Comparison of ENCODE assay signal across 33 mouse cellular contexts in genomic region chr4:43391521-43392050, GRCm38 (mm10). TPM values are rescaled to one million over a fixed set of nuclear protein-coding genes. Genes with fewer than 3 reads are reported as not detected.
DNase-seq lines count a peak whose midpoint lies in the region; ATAC-seq and TF ChIP-seq lines count a peak whose summit lies in the region.
"Had no signal": no experiment of that assay in that cellular context is flagged by ENCODE, and none has a peak within 500 bp of the region (broad histone marks: within the 10 kb centered on the region; RNA-seq: fewer than 3 reads in every experiment).

No protein-coding gene starts in this region.

- 0 out of 2 replicates have a peak overlapping the region, but pooled peaks have one; percentile 44 for H3K27ac ChIP-seq in heart, embryonic 10.5 days
- no peak overlapping the region for H3K27ac ChIP-seq in liver, embryonic 15.5 days (replicated peaks)
- no peak overlapping the region for H3K27ac ChIP-seq in liver, embryonic 12.5 days
- H3K27ac ChIP-seq in lung, postnatal 0 days (ENCODE audit: low read length): peak overlapping the region; percentile 84
- H3K27ac ChIP-seq: embryonic facial prominence, embryonic 13.5 days; forebrain, embryonic 10.5 days; forebrain, embryonic 15.5 days; heart, embryonic 15.5 days; hindbrain, embryonic 12.5 days; hindbrain, postnatal 0 days; intestine, embryonic 15.5 days; limb, embryonic 13.5 days; midbrain, embryonic 12.5 days; neural tube, embryonic 13.5 days; stomach, postnatal 0 days had no signal

- H3K36me3 ChIP-seq in heart, embryonic 10.5 days: no peaks in the 10 kb centered on the region
- no peaks in the 10 kb centered on the region for H3K36me3 ChIP-seq in liver, embryonic 15.5 days (replicated peaks)
- no peaks in the 10 kb centered on the region for H3K36me3 ChIP-seq in liver, embryonic 12.5 days
- no peaks in the 10 kb centered on the region for H3K36me3 ChIP-seq in lung, postnatal 0 days (ENCODE audit: insufficient read depth, low read length)
- H3K36me3 ChIP-seq: forebrain, embryonic 10.5 days; hindbrain, embryonic 12.5 days; intestine, embryonic 15.5 days; limb, embryonic 13.5 days; midbrain, embryonic 12.5 days had no signal

- no peak; the same call in 1 of the 2 replicates for TF ChIP-seq EP300 in lung, postnatal 0 days (IDR thresholded peaks at IDR 0.05)

- H3K4me1 ChIP-seq in heart, embryonic 10.5 days: peaks cover 40% of the 10 kb centered on the region
- H3K4me1 ChIP-seq in liver, embryonic 15.5 days (replicated peaks): peaks cover 7% of the 10 kb centered on the region; the same call in 1 of the 2 replicates
- peaks cover 4% of the 10 kb centered on the region; the same call in 1 of the 2 replicates for H3K4me1 ChIP-seq in liver, embryonic 12.5 days
- H3K4me1 ChIP-seq in lung, postnatal 0 days (ENCODE audit: insufficient read depth, low read depth, low read length): peaks cover 35% of the 10 kb centered on the region
- H3K4me1 ChIP-seq: forebrain, embryonic 15.5 days; midbrain, embryonic 12.5 days had no signal

- no peaks in the 10 kb centered on the region for H3K27me3 ChIP-seq in heart, embryonic 10.5 days (ENCODE audit: insufficient read depth, poor library complexity, severe bottlenecking)
- no peaks in the 10 kb centered on the region for H3K27me3 ChIP-seq in liver, embryonic 15.5 days
- H3K27me3 ChIP-seq in liver, embryonic 12.5 days (replicated peaks): no peaks in the 10 kb centered on the region
- H3K27me3 ChIP-seq in lung, postnatal 0 days (replicated peaks; ENCODE audit: insufficient read depth, low read length): no peaks in the 10 kb centered on the region
- H3K27me3 ChIP-seq: embryonic facial prominence, embryonic 13.5 days; forebrain, embryonic 15.5 days; heart, embryonic 15.5 days; hindbrain, embryonic 12.5 days; intestine, embryonic 15.5 days; limb, embryonic 13.5 days; midbrain, embryonic 12.5 days; neural tube, embryonic 13.5 days had no signal

- no peak overlapping the region for H3K4me2 ChIP-seq in liver, embryonic 15.5 days
- H3K4me2 ChIP-seq in liver, embryonic 12.5 days: no peak overlapping the region
- no peak overlapping the region for H3K4me2 ChIP-seq in lung, postnatal 0 days (replicated peaks; ENCODE audit: low read depth, low read length)
- H3K4me2 ChIP-seq: embryonic facial prominence, embryonic 13.5 days; forebrain, embryonic 15.5 days; heart, embryonic 15.5 days; hindbrain, embryonic 12.5 days; intestine, embryonic 15.5 days; limb, embryonic 13.5 days; midbrain, embryonic 12.5 days; neural tube, embryonic 13.5 days had no signal

- no peak for DNase-seq in heart, embryonic 10.5 days (ENCODE audit: low spot score)
- no peak for DNase-seq in heart, postnatal 36 days
- DNase-seq in lung, postnatal 0 days (ENCODE audit: low spot score): no peak
- no peak for DNase-seq in lung, postnatal 25 days (ENCODE audit: low spot score)
- no peak for DNase-seq in Muller cell, postnatal 12 days (ENCODE audit: inconsistent ontology term)
- DNase-seq: adrenal gland, postnatal 14 days; cerebellum, adult 11-12 months; cerebellum, adult 9-11 months; embryo, embryonic 11 days; kidney, adult 8-10 months; lung, postnatal 14 days; right cerebral cortex, postnatal 4 days; thymus, adult 18-20 months; thymus, postnatal 25 days had no signal

- no peaks in the 10 kb centered on the region for H3K9me3 ChIP-seq in heart, embryonic 10.5 days
- no peaks in the 10 kb centered on the region for H3K9me3 ChIP-seq in liver, embryonic 15.5 days (replicated peaks)
- no peaks in the 10 kb centered on the region for H3K9me3 ChIP-seq in liver, embryonic 12.5 days (replicated peaks)
- H3K9me3 ChIP-seq in lung, postnatal 0 days (ENCODE audit: low read length): no peaks in the 10 kb centered on the region
- H3K9me3 ChIP-seq: embryonic facial prominence, embryonic 13.5 days; forebrain, embryonic 10.5 days; forebrain, embryonic 15.5 days; heart, embryonic 15.5 days; hindbrain, embryonic 12.5 days; intestine, embryonic 15.5 days; limb, embryonic 13.5 days; megakaryocyte, embryonic 14.5 days; midbrain, embryonic 12.5 days; neural tube, embryonic 13.5 days had no signal

- no peak overlapping the region for H3K9ac ChIP-seq in liver, embryonic 15.5 days
- no peak overlapping the region for H3K9ac ChIP-seq in liver, embryonic 12.5 days
- no peak overlapping the region for H3K9ac ChIP-seq in lung, postnatal 0 days (replicated peaks; ENCODE audit: low read depth)
- H3K9ac ChIP-seq: embryonic facial prominence, embryonic 13.5 days; forebrain, embryonic 15.5 days; heart, embryonic 15.5 days; hindbrain, embryonic 12.5 days; intestine, embryonic 15.5 days; limb, embryonic 13.5 days; midbrain, embryonic 12.5 days; neural tube, embryonic 13.5 days had no signal

- intact Hi-C loops in heart, postnatal 36 days (cut with DNase I): no loop called here

- 81% methylated on average over 3 of the region's 3 CpGs for WGBS in heart, embryonic 10.5 days
- WGBS in liver, embryonic 15.5 days (ENCODE audit: insufficient replicate concordance): 56% methylated on average over 3 of the region's 3 CpGs
- 64% methylated on average over 3 of the region's 3 CpGs for WGBS in liver, embryonic 12.5 days (ENCODE audit: insufficient replicate concordance)
- WGBS in lung, postnatal 0 days: 67% methylated on average over 3 of the region's 3 CpGs

- peak; percentile 22; the same call in 1 of the 2 replicates for ATAC-seq in liver, embryonic 15.5 days (ENCODE audit: insufficient read depth)
- no peak for ATAC-seq in liver, embryonic 12.5 days
- no peak for ATAC-seq in lung, postnatal 0 days
- ATAC-seq: forebrain, embryonic 15.5 days; hindbrain, postnatal 0 days; intestine, embryonic 15.5 days had no signal

- H3K4me3 ChIP-seq in heart, embryonic 10.5 days: no peak overlapping the region
- no peak overlapping the region for H3K4me3 ChIP-seq in liver, embryonic 15.5 days (replicated peaks)
- no peak overlapping the region for H3K4me3 ChIP-seq in liver, embryonic 12.5 days
- H3K4me3 ChIP-seq in lung, postnatal 0 days (ENCODE audit: low read depth, low read length): no peak overlapping the region
- H3K4me3 ChIP-seq: embryonic facial prominence, embryonic 13.5 days; forebrain, embryonic 10.5 days; forebrain, embryonic 15.5 days; heart, embryonic 15.5 days; hindbrain, embryonic 12.5 days; intestine, embryonic 15.5 days; limb, embryonic 13.5 days; megakaryocyte, embryonic 14.5 days; midbrain, embryonic 12.5 days; neural tube, embryonic 13.5 days had no signal

- no peak for TF ChIP-seq CTCF in lung, postnatal 0 days (IDR thresholded peaks at IDR 0.05)

RNA-seq across cellular contexts. Expression of gene Rusc2, which starts 9.8 kb away (rescaled TPM):
- 9.9 and 11.2 TPM in 2 replicates for polyA plus RNA-seq in heart, embryonic 10.5 days (2016; fragmentation: Nextera tagmentation; extraction: Ambion mirVana)
- total RNA-seq in heart, postnatal 36 days (2021): 10 to 100 TPM; 45.5 to 46.0 TPM
- polyA plus RNA-seq in liver, embryonic 15.5 days (2015; fragmentation: Nextera tagmentation; extraction: Ambion mirVana): 1.4 and 2.8 TPM in 2 replicates
- 1.7 and 1.9 TPM in 2 replicates for polyA plus RNA-seq in liver, embryonic 12.5 days (2016; fragmentation: Nextera tagmentation; extraction: Ambion mirVana)
- 22.2 and 23.4 TPM in 2 replicates for polyA plus RNA-seq in lung, postnatal 0 days (2015; fragmentation: Nextera tagmentation; extraction: Ambion mirVana)

RNA-seq across cellular contexts. Expression of gene Fam166b, which starts 37.3 kb away (rescaled TPM):
- polyA plus RNA-seq in heart, embryonic 10.5 days (2016; fragmentation: Nextera tagmentation; extraction: Ambion mirVana): not detected in 2 replicates
- not detected for total RNA-seq in heart, postnatal 36 days (2021)
- not detected in 2 replicates for polyA plus RNA-seq in liver, embryonic 15.5 days (2015; fragmentation: Nextera tagmentation; extraction: Ambion mirVana)
- not detected in 2 replicates for polyA plus RNA-seq in liver, embryonic 12.5 days (2016; fragmentation: Nextera tagmentation; extraction: Ambion mirVana)
- polyA plus RNA-seq in lung, postnatal 0 days (2015; fragmentation: Nextera tagmentation; extraction: Ambion mirVana): 4.6 and 6.8 TPM in 2 replicates
- total RNA-seq: adrenal gland, postnatal 14 days; gastrocnemius, adult 18-20 months; heart, adult 8-10 months; heart, postnatal 25 days; MEL had no signal
- polyA plus RNA-seq: intestine, embryonic 15.5 days; limb, embryonic 13.5 days; spleen, adult 2 months had no signal

RNA-seq across cellular contexts. Expression of gene Tesk1, which starts 50.2 kb away (rescaled TPM):
- polyA plus RNA-seq in heart, embryonic 10.5 days (2016; fragmentation: Nextera tagmentation; extraction: Ambion mirVana): 5.0 and 6.3 TPM in 2 replicates
- 10 to 100 TPM; 32.8 to 33.4 TPM for total RNA-seq in heart, postnatal 36 days (2021)
- 1.0 and 1.2 TPM in 2 replicates for polyA plus RNA-seq in liver, embryonic 15.5 days (2015; fragmentation: Nextera tagmentation; extraction: Ambion mirVana)
- polyA plus RNA-seq in liver, embryonic 12.5 days (2016; fragmentation: Nextera tagmentation; extraction: Ambion mirVana): 2.8 and 3.2 TPM in 2 replicates
- polyA plus RNA-seq in lung, postnatal 0 days (2015; fragmentation: Nextera tagmentation; extraction: Ambion mirVana): 7.3 and 8.0 TPM in 2 replicates

Comparison
In these comparisons a context has a peak if more than half of its experiments do, and no peak if none do; other contexts are left out.
1. H3K27ac ChIP-seq: peak in heart, embryonic 10.5 days (single experiment) and lung, postnatal 0 days (single experiment); none in liver, embryonic 15.5 days (single experiment) and liver, embryonic 12.5 days (single experiment).